Mouse (Mus musculus): ENCODE results near the gene Creld2.

- TF ChIP-seq EP300 (IDR thresholded peaks at IDR 0.05; ENCODE audit: low read depth): no peak
- TF ChIP-seq CTCF (IDR thresholded peaks at IDR 0.05; ENCODE audit: low read depth): no peak
Observed at GRCm38 (mm10) chr15:88832536-88832935, 13.1 kb downstream of the Creld2 start.

Measured in liver, embryonic 14.5 days (tissue).